Mouse (Mus musculus) spleen, postnatal 36 days (tissue): Measurements from ENCODE around the gene Usp17lb.
"Not testable (repeated sequence)": the region's sequence is repeated elsewhere in the genome, so short reads cannot be mapped to it uniquely, and the experiment has no call there.

Source experiments
- DNase-seq, 2 experiments: peaks; one replicate each; pipeline ENCODE4 v3.0.0; 2022; ENCODE audit warnings: low spot score in 2 of 2, mixed read lengths in 1 of 2

Gene Usp17lb

GRCm38 (mm10) chr7:104842503-104842902 lies at the start of gene Usp17lb:
Usp17lb (minus strand) TSS chr7:104842603.
- no peak for DNase-seq

DNA sequence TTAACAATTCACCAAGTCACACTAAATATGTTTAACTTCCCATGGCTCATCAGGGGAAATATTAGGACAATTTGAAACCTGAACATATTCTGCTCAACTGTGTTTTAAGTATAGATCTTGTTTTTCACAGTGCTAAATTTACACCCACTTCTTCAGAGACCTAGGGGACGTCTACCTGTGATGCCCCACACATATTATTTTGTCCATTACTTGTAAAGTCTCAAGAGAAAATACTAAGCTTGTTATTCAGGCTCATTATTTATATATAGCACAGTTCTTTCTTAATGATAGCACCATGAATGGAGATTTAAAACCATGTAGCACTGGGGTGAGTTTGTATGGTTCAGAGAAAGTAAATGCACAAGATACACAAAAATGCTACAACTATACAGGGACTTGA lies 35.3 kb upstream of the Usp17lb start, which contains the start of gene Olfr665:
Gene Olfr665, plus strand, starts transcription at position 301 of the 400 bp plus-strand sequence.
- no peak for DNase-seq

GRCm38 (mm10) chr7:104861381-104861780 lies 19.0 kb upstream of the Usp17lb start:
- DNase-seq: no peak

- no peak for DNase-seq
These were observed 15.3 kb upstream of the Usp17lb start for GRCm38 (mm10) chr7:104857683-104858082.

GRCm38 (mm10) chr7:104856709-104857108 lies 14.3 kb upstream of the Usp17lb start, which contains the start of gene Usp17la:
Usp17la (plus strand) TSS chr7:104857009.
- not testable (repeated sequence) for DNase-seq

GRCm38 (mm10) chr7:104855248-104855750 lies 12.9 kb upstream of the Usp17lb start:
- DNase-seq: no peak

- not testable (repeated sequence) for DNase-seq
These were observed 9.1 kb upstream of the Usp17lb start for GRCm38 (mm10) chr7:104851546-104851945.

DNA sequence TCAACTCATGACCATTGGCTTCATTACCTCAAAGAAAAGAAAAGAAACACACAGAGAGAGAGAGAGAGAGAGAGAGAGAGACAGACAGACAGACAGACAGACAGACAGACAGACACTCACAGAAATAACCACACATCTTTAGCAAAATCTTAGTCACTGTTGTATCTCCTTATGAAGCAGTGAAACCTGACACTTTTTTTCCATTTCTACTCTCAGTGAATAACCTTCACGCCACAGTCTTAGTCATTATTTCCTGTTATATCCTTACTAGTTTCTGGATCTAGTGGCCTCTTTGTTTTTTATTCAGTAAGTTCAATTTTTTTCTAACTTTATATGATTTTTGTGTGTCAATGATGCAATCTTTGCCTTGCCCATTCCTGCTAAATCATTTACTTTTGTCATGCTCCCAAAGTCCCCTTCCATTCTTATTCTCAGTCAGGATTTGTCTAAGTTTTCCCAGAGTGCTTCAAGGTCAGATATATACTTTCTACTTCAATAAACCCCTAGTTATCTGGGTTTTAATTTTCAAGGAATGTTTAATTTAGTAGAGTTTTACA lies 1.4 kb upstream of the Usp17lb start:
- DNase-seq: no peak

GRCm38 (mm10) chr7:104810335-104810734 lies 32.1 kb downstream of the Usp17lb start:
- DNase-seq: not testable (repeated sequence)

- no peak for DNase-seq
These were observed 51.6 kb downstream of the Usp17lb start for GRCm38 (mm10) chr7:104790796-104791195.
